Mouse (Mus musculus) forebrain, embryonic 11.5 days (tissue): ENCODE measurements around the gene Gale. TPM values are rescaled to one million over a fixed set of nuclear protein-coding genes. Genes with fewer than 3 reads are reported as not detected.
"Not testable (repeated sequence)": the region's sequence is repeated elsewhere in the genome, so short reads cannot be mapped to it uniquely, and the experiment has no call there.

Experiments used
- ATAC-seq: fragments of 200-750 bp; cut with Nextera tagmentation; replicated peaks from 2 replicates; pipeline ENCODE4 v1.8.0; 2017; ENCODE audit warnings: moderate TSS enrichment; ENCODE audit not compliant: low FRiP score
- DNase-seq: peaks from one replicate; pipeline ENCODE4 v3.0.0-alpha.2; 2017; ENCODE audit warnings: low spot score
- H3K27ac ChIP-seq: fragments of 300-500 bp; sonication (generic); 2 replicates; pipeline ENCODE4 v1.5.1; 2014; ENCODE audit warnings: low read depth, low read length
- H3K27me3 ChIP-seq: fragments of 300-500 bp; sonication (generic); 2 replicates; pipeline ENCODE4 v1.6.1; 2014; ENCODE audit warnings: mild to moderate bottlenecking, low read length, mixed read lengths; ENCODE audit not compliant: control insufficient read depth, insufficient read depth
- H3K36me3 ChIP-seq: fragments of 300-500 bp; sonication (generic); 2 replicates; pipeline ENCODE4 v1.6.1; 2014; ENCODE audit warnings: mild to moderate bottlenecking, low read length, moderate library complexity, mixed read lengths; ENCODE audit not compliant: control insufficient read depth, insufficient read depth
- H3K4me1 ChIP-seq: fragments of 300-500 bp; sonication (generic); replicated peaks from 2 replicates; pipeline ENCODE4 v1.6.1; 2014; ENCODE audit warnings: low read length, mixed read lengths; ENCODE audit not compliant: control insufficient read depth, insufficient read depth
- H3K4me2 ChIP-seq: fragments of 300-500 bp; sonication (generic); 2 replicates; pipeline ENCODE4 v1.6.1; 2014; ENCODE audit warnings: low read depth, mild to moderate bottlenecking, low read length, moderate library complexity, mixed read lengths; ENCODE audit not compliant: severe bottlenecking
- H3K4me3 ChIP-seq: fragments of 300-500 bp; sonication (generic); 2 replicates; pipeline ENCODE4 v1.5.1; 2014; ENCODE audit warnings: low read depth, low read length
- H3K9ac ChIP-seq: fragments of 300-500 bp; sonication (generic); 2 replicates; pipeline ENCODE4 v1.6.1; 2014; ENCODE audit warnings: low read length
- H3K9me3 ChIP-seq: fragments of 300-500 bp; sonication (generic); 2 replicates; pipeline ENCODE4 v1.6.1; 2016; ENCODE audit warnings: low read length, mixed read lengths; ENCODE audit not compliant: control insufficient read depth
- WGBS: fragments of 180-500 bp; shearing (Covaris S2); extraction: QIAGEN DNeasy Blood & Tissue Kit; methylation state at CpG from one replicate; pipeline ENCODE4 v1.1.7; 2014; 5-methylcytosine and 5-hydroxymethylcytosine counted together
- polyA plus RNA-seq: library from polyadenylated mRNA; unstranded; fragments of >200 nt; fragmentation: Nextera tagmentation; extraction: Ambion mirVana; gene quantifications from 2 replicates; pipeline ENCODE4 v1.2.1, GENCODE M21; 2014

Gene Gale
- polyA plus RNA-seq, 1 experiment from 2014 or later, result 29.9 TPM

DNA sequence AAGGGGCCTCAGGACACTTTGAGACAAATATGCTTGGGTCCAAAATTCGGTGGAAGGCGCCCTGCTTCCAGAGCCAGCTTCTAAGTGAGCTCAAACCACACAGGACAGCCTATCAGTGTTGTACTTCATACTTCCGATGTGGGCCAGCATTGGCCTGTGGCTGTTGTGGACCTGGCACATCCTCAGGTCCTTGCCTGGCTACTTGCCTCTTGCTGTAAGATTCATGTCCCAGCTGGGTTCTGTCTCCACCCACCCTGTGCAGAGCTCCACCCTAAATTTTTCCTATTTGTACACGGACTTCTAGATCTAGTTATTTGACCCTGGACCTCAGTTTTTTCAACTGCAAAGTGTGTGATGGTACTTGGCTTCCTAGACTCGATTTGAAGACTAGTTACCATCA is 28.0 kb upstream of the Gale start:
- Histone ChIP-seq H3K4me1 (0 out of 2 replicates have a peak, but pooled peaks cover 2% of the 10 kb centered on the region), H3K36me3 (no peaks in the 10 kb centered on the region; the same call in 1 of the 2 replicates), H3K27ac (no peak overlapping the region), H3K27me3 (no peaks in the 10 kb centered on the region), H3K4me3 (no peak overlapping the region), H3K9me3 (no peaks in the 10 kb centered on the region), H3K9ac (no peak overlapping the region), H3K4me2 (no peak overlapping the region)
- ATAC-seq (no peak), DNase-seq (no peak)
- WGBS, result 71% methylated on average over 5 of the region's 5 CpGs

DNA sequence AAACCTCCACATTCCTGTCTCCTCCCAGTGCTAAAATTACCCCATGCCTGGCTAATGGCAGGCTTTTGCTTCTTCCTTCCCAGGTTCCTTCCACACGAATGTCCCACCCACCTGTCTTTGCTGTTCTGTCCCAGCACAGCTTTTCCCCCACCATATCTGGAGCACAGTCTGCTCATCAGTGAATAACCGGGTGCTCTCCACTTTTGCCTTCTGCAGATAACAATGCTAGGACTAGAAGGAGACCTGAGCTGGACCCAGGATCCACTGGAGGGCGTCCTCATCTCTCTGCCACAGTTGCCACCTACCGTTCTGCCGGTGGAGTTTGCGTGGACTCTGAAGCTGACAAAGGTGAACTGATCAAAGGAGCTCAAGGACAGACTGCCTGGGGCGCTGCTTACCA is 24.7 kb upstream of the Gale start:
- H3K4me2 ChIP-seq, result no peak overlapping the region
- H3K27ac ChIP-seq, result no peak overlapping the region
- no peak overlapping the region for H3K4me3 ChIP-seq
- H3K9ac ChIP-seq, result no peak overlapping the region
- H3K27me3 ChIP-seq, result no peaks in the 10 kb centered on the region
- no peaks in the 10 kb centered on the region; the same call in 1 of the 2 replicates for H3K36me3 ChIP-seq
- WGBS, result 87% methylated on average over 7 of the region's 7 CpGs
- ATAC-seq (no peak), DNase-seq (no peak)
- H3K4me1 ChIP-seq, result 0 out of 2 replicates have a peak, but pooled peaks cover 2% of the 10 kb centered on the region
- H3K9me3 ChIP-seq, result no peaks in the 10 kb centered on the region

DNA sequence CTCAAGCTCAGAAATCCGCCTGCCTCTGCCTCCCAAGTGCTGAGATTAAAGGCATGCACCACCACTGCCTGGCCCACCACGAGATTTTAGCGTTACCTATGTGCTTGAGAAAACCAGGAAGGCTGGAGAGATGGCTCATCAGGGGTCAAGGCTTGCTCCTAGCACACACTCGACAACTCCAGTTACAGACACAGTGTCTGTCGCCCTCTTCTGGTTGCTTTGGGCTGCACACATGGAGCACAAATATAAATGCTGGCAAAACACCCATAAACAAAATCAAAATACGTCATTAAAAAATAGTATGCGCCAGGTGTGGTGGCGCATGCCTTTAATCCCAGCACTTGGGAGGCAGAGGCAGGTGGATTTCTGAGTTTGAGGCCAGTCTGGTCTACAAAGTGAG is 22.5 kb upstream of the Gale start:
- 85% methylated on average over 8 of the region's 8 CpGs for WGBS
- DNase-seq, ATAC-seq, H3K27ac ChIP-seq, H3K4me3 ChIP-seq, H3K36me3 ChIP-seq, H3K9me3 ChIP-seq, H3K27me3 ChIP-seq, H3K4me1 ChIP-seq, H3K9ac ChIP-seq, H3K4me2 ChIP-seq: not testable (repeated sequence)

DNA sequence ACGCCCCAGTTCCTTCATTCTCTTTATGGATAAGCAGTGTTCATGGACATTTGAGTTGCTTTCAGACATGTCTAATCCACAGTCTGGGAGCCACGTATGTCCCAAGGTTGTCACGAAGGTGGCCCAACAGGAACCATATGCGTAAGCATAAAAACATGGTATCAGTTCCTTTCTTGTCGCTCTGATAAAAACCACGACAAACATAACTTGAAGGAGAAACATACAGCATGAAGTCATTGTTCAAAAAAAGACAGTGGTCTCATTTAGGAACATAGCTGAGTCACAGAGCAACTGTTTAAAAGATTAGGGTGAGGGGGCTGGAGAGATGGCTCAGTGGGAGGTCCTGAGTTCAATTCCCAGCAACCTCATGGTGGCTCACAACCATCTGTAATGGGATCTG is 21.3 kb upstream of the Gale start:
- Histone ChIP-seq H3K27ac (no peak overlapping the region), H3K4me1 (0 out of 2 replicates have a peak, but pooled peaks cover 3% of the 10 kb centered on the region), H3K9me3 (no peaks in the 10 kb centered on the region), H3K4me3 (no peak overlapping the region), H3K36me3 (no peaks in the 10 kb centered on the region; the same call in 1 of the 2 replicates), H3K4me2 (no peak overlapping the region), H3K27me3 (no peaks in the 10 kb centered on the region), H3K9ac (no peak overlapping the region)
- DNase-seq, result no peak
- 89% methylated on average over 6 of the region's 6 CpGs for WGBS
- no peak for ATAC-seq

DNA sequence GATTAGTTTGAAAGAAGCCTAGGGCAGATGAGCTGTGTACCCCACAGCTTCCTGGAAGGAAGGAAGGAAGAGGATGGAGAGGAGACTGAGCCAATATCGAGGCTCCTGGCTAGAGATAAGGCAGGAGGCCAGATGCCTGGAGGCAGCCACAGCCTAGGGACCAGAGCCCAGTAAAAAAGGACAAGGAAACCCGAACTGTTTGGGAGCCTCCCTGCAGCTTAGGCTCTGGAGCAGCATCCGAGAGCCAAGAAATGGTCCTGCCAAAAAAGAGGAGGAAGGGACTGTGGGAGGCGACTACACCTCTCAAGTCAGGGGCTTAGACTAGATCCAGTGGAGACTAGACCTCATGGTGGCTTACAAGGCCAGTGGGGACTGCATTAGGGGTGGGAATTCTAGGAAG is 20.1 kb upstream of the Gale start:
- DNase-seq (no peak), ATAC-seq (no peak)
- Histone ChIP-seq H3K9me3 (no peaks in the 10 kb centered on the region), H3K27ac (no peak overlapping the region), H3K36me3 (no peaks in the 10 kb centered on the region; the same call in 1 of the 2 replicates), H3K4me3 (no peak overlapping the region), H3K27me3 (no peaks in the 10 kb centered on the region), H3K4me1 (0 out of 2 replicates have a peak, but pooled peaks cover 3% of the 10 kb centered on the region), H3K4me2 (no peak overlapping the region), H3K9ac (no peak overlapping the region)
- 64% methylated on average over 4 of the region's 4 CpGs for WGBS

DNA sequence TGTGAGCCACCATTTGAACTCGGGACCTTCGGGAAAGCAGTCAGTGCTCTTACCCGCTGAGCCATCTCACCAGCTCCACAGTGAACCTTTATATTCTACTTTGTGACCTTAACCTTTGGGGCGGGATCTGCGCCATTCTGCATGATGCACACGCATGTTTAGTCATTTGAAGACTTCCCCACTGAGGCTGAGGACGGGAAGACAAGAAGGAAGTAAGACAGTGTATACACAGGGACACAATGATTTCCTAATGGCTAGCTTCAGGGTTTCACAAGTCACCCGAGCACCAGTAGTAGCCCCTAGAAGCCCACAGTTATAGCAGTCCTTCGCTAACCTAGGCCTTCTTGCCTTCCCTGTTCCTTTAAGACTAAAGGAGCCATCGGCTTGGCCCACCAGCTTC is 17.8 kb upstream of the Gale start:
- DNase-seq, result no peak
- Histone ChIP-seq H3K27ac (no peak overlapping the region), H3K4me3 (peak overlapping the region; percentile 79), H3K9ac (peak overlapping the region; percentile 45; the same call in 1 of the 2 replicates), H3K36me3 (no peaks in the 10 kb centered on the region; the same call in 1 of the 2 replicates), H3K9me3 (no peaks in the 10 kb centered on the region), H3K4me1 (0 out of 2 replicates have a peak, but pooled peaks cover 3% of the 10 kb centered on the region), H3K4me2 (peak overlapping the region; percentile 88), H3K27me3 (no peaks in the 10 kb centered on the region)
- WGBS, result 79% methylated on average over 10 of the region's 10 CpGs
- ATAC-seq, result no peak

DNA sequence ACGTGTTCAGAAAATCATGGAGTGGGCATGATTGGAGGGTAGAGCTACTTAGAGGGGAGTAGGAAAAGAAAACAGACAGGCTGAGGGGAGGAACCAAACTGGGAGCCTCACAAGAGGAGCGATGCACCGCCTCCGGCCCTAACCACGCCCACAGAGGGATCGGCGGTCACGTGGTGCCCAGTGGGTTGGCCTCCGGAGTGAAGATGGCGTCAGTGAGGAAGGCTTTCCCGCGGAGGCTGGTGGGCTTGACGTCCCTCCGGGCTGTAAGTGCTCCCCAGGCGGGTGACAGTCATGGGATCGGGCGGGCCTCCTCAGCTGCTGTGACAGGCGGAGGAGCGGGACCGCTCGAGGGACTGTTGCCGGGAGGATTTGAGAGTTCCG is 17.3 kb upstream of the Gale start, which contains the start of gene Hmgcl:
Hmgcl (plus strand) TSS at position 171 of the 381 bp plus-strand sequence.
- peak within 1 kb of the TSS; percentile 79 for H3K4me3 ChIP-seq
- ATAC-seq, result peak; percentile 93
- H3K27me3 ChIP-seq, result no peaks in the 10 kb centered on the region
- 0 out of 2 replicates have a peak, but pooled peaks cover 3% of the 10 kb centered on the region for H3K4me1 ChIP-seq
- peak within 1 kb of the TSS; percentile 88 for H3K4me2 ChIP-seq
- H3K9ac ChIP-seq, result peak within 1 kb of the TSS; percentile 74
- peak; percentile 96 for DNase-seq
- H3K27ac ChIP-seq, result no peak within 1 kb of the TSS
- no peaks in the 10 kb centered on the region for H3K9me3 ChIP-seq
- no peaks in the 10 kb centered on the region; the same call in 1 of the 2 replicates for H3K36me3 ChIP-seq
- WGBS, result 0% methylated on average over 23 of the region's 23 CpGs

DNA sequence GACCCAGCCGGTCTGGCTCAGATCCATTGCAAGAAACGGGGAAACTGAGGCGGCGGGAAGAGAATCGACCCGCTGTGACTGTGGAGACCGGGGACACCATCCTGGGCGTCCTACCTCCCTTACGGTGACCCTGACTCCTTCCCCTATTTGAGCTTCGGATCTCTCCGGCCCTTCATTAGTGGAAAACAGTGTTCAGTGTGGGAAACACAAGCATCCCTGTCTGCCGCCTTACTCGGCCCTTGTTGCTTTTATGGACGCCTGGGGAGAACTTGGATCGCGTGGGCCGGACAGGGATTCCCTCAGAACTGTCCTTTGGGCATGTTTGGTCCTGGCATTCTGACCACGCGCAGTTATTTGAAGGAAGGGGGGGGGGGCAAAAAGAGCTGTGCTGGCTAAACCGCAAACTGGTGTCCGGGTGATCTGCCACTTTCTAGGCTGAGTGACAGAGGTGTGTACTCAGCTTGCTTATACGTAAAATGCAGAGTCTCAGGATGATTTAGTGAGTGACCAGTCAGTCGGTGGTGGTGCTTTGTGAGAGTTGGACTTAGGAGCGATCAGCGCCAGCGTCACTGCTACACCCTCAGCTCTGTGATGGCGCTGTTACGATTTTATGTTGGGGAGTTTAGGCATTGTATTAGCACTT is 16.7 kb upstream of the Gale start:
- H3K27ac ChIP-seq, result no peak overlapping the region
- H3K9ac ChIP-seq, result peak overlapping the region; percentile 74
- no peaks in the 10 kb centered on the region for H3K9me3 ChIP-seq
- H3K27me3 ChIP-seq, result no peaks in the 10 kb centered on the region
- H3K4me1 ChIP-seq, result 0 out of 2 replicates have a peak, but pooled peaks cover 3% of the 10 kb centered on the region
- peak overlapping the region; percentile 79 for H3K4me3 ChIP-seq
- no peaks in the 10 kb centered on the region; the same call in 1 of the 2 replicates for H3K36me3 ChIP-seq
- 2% methylated on average over 28 of the region's 28 CpGs for WGBS
- DNase-seq (no peak), ATAC-seq (no peak; the same call in 1 of the 2 replicates)
- peak overlapping the region; percentile 88 for H3K4me2 ChIP-seq

DNA sequence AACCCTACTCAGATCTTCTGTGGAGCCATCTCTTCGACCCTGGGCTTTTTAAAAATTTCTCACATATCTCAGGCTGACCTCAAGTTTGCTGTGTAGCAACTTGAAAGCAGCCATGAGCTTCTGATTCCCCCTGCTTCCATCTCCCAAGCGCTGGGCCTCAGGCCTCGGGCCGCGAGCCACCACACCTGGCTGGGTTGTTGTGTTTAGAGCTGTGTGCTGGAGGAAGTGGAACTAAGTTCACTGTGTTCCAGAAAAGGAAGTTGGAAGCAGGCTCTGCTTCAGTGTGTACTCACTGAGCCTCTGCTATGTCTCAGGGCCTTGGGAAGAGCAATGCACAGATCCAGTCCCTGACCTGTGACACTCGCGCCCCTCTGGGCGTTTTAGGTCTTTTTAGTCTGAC is 15.4 kb upstream of the Gale start:
- no peaks in the 10 kb centered on the region; the same call in 1 of the 2 replicates for H3K36me3 ChIP-seq
- ATAC-seq (no peak), DNase-seq (no peak)
- H3K4me1 ChIP-seq, result 0 out of 2 replicates have a peak, but pooled peaks cover 3% of the 10 kb centered on the region
- H3K27ac ChIP-seq, result no peak overlapping the region
- no peaks in the 10 kb centered on the region for H3K9me3 ChIP-seq
- no peaks in the 10 kb centered on the region for H3K27me3 ChIP-seq
- no peak overlapping the region for H3K9ac ChIP-seq
- H3K4me2 ChIP-seq, result no peak overlapping the region
- 98% methylated on average over 8 of the region's 8 CpGs for WGBS
- H3K4me3 ChIP-seq, result no peak overlapping the region
